Mouse (Mus musculus) neural tube, embryonic 11.5 days (tissue): ENCODE results near the gene 2300003K06Rik. TPM values are rescaled to one million over a fixed set of nuclear protein-coding genes. Genes with fewer than 3 reads are reported as not detected.
"Not testable (repeated sequence)": the region's sequence is repeated elsewhere in the genome, so short reads cannot be mapped to it uniquely, and the experiment has no call there.

Source experiments
- ATAC-seq: fragments of 200-750 bp; cut with Nextera tagmentation; 2 replicates; pipeline ENCODE4 v1.8.0; 2017; ENCODE audit warnings: moderate number of reproducible peaks, mild to moderate bottlenecking, moderate TSS enrichment, moderate library complexity; ENCODE audit not compliant: insufficient read depth, low FRiP score, low TSS enrichment
- DNase-seq: peaks from one replicate; pipeline ENCODE4 v3.0.0-alpha.2; 2015; ENCODE audit warnings: low spot score
- H3K27ac ChIP-seq: fragments of 300-500 bp; sonication (generic); 2 replicates; pipeline ENCODE4 v1.5.1; 2014; ENCODE audit warnings: low read depth, mild to moderate bottlenecking, low read length
- H3K27me3 ChIP-seq: fragments of 300-500 bp; sonication (generic); 2 replicates; pipeline ENCODE4 v1.6.1; 2014; ENCODE audit warnings: mild to moderate bottlenecking, low read length, mixed read lengths; ENCODE audit not compliant: control insufficient read depth, insufficient read depth
- H3K36me3 ChIP-seq: fragments of 300-500 bp; sonication (generic); 2 replicates; pipeline ENCODE4 v1.6.1; 2014; ENCODE audit warnings: mild to moderate bottlenecking, low read length, moderate library complexity, mixed read lengths; ENCODE audit not compliant: control insufficient read depth, insufficient read depth
- H3K4me1 ChIP-seq: fragments of 300-500 bp; sonication (generic); 2 replicates; pipeline ENCODE4 v1.6.1; 2014; ENCODE audit warnings: low read length, mixed read lengths; ENCODE audit not compliant: control insufficient read depth, insufficient read depth
- H3K4me2 ChIP-seq: fragments of 300-500 bp; sonication (generic); 2 replicates; pipeline ENCODE4 v1.6.1; 2014; ENCODE audit warnings: low read depth, mild to moderate bottlenecking, moderate library complexity
- H3K4me3 ChIP-seq: fragments of 300-500 bp; sonication (generic); 2 replicates; pipeline ENCODE4 v1.5.1; 2014; ENCODE audit warnings: low read depth, low read length
- H3K9ac ChIP-seq: fragments of 300-500 bp; sonication (generic); 2 replicates; pipeline ENCODE4 v1.6.1; 2014; ENCODE audit warnings: mild to moderate bottlenecking, low read length
- H3K9me3 ChIP-seq: fragments of 300-500 bp; sonication (generic); 2 replicates; pipeline ENCODE4 v1.6.1; 2016; ENCODE audit warnings: low read length; ENCODE audit not compliant: control insufficient read depth
- WGBS: fragments of 180-500 bp; shearing (Covaris S2); extraction: QIAGEN DNeasy Blood & Tissue Kit; methylation state at CpG from one replicate; pipeline ENCODE4 v1.1.7; 2014; 5-methylcytosine and 5-hydroxymethylcytosine counted together
- polyA plus RNA-seq: library from polyadenylated mRNA; unstranded; fragments of >200 nt; fragmentation: Nextera tagmentation; extraction: Ambion mirVana; gene quantifications from 2 replicates; pipeline ENCODE4 v1.2.1, GENCODE M21; 2014

2300003K06Rik gene
- polyA plus RNA-seq = not detected in 2 replicates

GRCm38 (mm10) chr11:99837966-99838365, at the start of gene 2300003K06Rik:
2300003K06Rik (minus strand) TSS chr11:99838066.
- H3K4me1 ChIP-seq = no peaks in the 10 kb centered on the region
- no peaks in the 10 kb centered on the region for H3K9me3 ChIP-seq
- no peaks in the 10 kb centered on the region for H3K36me3 ChIP-seq
- no peak within 1 kb of the TSS for H3K9ac ChIP-seq
- H3K4me2 ChIP-seq = no peak within 1 kb of the TSS
- WGBS = 75% methylated on average over 1 of the region's 1 CpGs
- no peak for ATAC-seq
- no peak for DNase-seq
- H3K27ac ChIP-seq = no peak within 1 kb of the TSS
- H3K27me3 ChIP-seq = no peaks in the 10 kb centered on the region
- no peak within 1 kb of the TSS for H3K4me3 ChIP-seq

GRCm38 (mm10) chr11:99878887-99879286, 41.0 kb upstream of the 2300003K06Rik start, which contains the start of gene Gm11567:
Gm11567 (plus strand) TSS chr11:99879187.
- not testable (repeated sequence) for H3K27ac ChIP-seq, ATAC-seq, H3K9ac ChIP-seq, H3K4me3 ChIP-seq, H3K4me1 ChIP-seq, H3K36me3 ChIP-seq, H3K27me3 ChIP-seq, DNase-seq, H3K4me2 ChIP-seq, H3K9me3 ChIP-seq
- 59% methylated on average over 1 of the region's 1 CpGs for WGBS

- not testable (repeated sequence) for ATAC-seq, H3K4me2 ChIP-seq
- 78% methylated on average over 1 of the region's 1 CpGs for WGBS
These were observed 35.2 kb upstream of the 2300003K06Rik start, which contains the start of gene Krtap9-1 for GRCm38 (mm10) chr11:99873089-99873488. Krtap9-1 (plus strand) TSS chr11:99873389.

GRCm38 (mm10) chr11:99864176-99864575, 26.3 kb upstream of the 2300003K06Rik start, which contains the start of gene Gm11559:
Gm11559 (plus strand) TSS chr11:99864476.
- 73% methylated on average over 1 of the region's 1 CpGs for WGBS
- H3K4me3 ChIP-seq, H3K4me1 ChIP-seq, H3K36me3 ChIP-seq, H3K9me3 ChIP-seq, H3K4me2 ChIP-seq, DNase-seq, H3K27ac ChIP-seq, H3K27me3 ChIP-seq, ATAC-seq, H3K9ac ChIP-seq: not testable (repeated sequence)

More at GRCm38 (mm10) chr11:99873089-99873488, 35.2 kb upstream of the 2300003K06Rik start, which contains the start of gene Krtap9-1:
- not testable (repeated sequence) for H3K27me3 ChIP-seq, H3K27ac ChIP-seq, H3K4me3 ChIP-seq, H3K9me3 ChIP-seq, H3K9ac ChIP-seq, H3K36me3 ChIP-seq, DNase-seq, H3K4me1 ChIP-seq

GRCm38 (mm10) chr11:99858761-99859160, 20.9 kb upstream of the 2300003K06Rik start:
- no peak for ATAC-seq
- Histone ChIP-seq H3K27me3 (no peaks in the 10 kb centered on the region), H3K27ac (no peak overlapping the region), H3K36me3 (no peaks in the 10 kb centered on the region), H3K4me1 (no peaks in the 10 kb centered on the region), H3K4me3 (no peak overlapping the region), H3K4me2 (no peak overlapping the region), H3K9me3 (no peaks in the 10 kb centered on the region), H3K9ac (no peak overlapping the region)
- DNase-seq = no peak
- WGBS = 88% methylated on average over 2 of the region's 2 CpGs

- no peak within 1 kb of the TSS for H3K4me3 ChIP-seq
- H3K4me2 ChIP-seq = no peak within 1 kb of the TSS
- H3K4me1 ChIP-seq = no peaks in the 10 kb centered on the region
- ATAC-seq (no peak), DNase-seq (no peak)
- H3K9ac ChIP-seq = no peak within 1 kb of the TSS
- WGBS = 92% methylated on average over 2 of the region's 2 CpGs
- no peak within 1 kb of the TSS for H3K27ac ChIP-seq
- no peaks in the 10 kb centered on the region for H3K27me3 ChIP-seq
- H3K36me3 ChIP-seq = no peaks in the 10 kb centered on the region
- no peaks in the 10 kb centered on the region for H3K9me3 ChIP-seq
These were observed 19.8 kb upstream of the 2300003K06Rik start, which contains the start of gene Gm11568 for GRCm38 (mm10) chr11:99857617-99858016. Gm11568 (plus strand) TSS chr11:99857917.

- H3K4me3 ChIP-seq = no peak overlapping the region
- ATAC-seq = no peak
- no peaks in the 10 kb centered on the region for H3K36me3 ChIP-seq
- WGBS = 69% methylated on average over 3 of the region's 3 CpGs
- H3K9me3 ChIP-seq = no peaks in the 10 kb centered on the region
- no peak overlapping the region for H3K9ac ChIP-seq
- no peaks in the 10 kb centered on the region for H3K27me3 ChIP-seq
- no peak overlapping the region for H3K4me2 ChIP-seq
- H3K4me1 ChIP-seq = no peaks in the 10 kb centered on the region
- H3K27ac ChIP-seq = no peak overlapping the region
- DNase-seq = peak; percentile 30
These were observed 16.3 kb upstream of the 2300003K06Rik start for GRCm38 (mm10) chr11:99854121-99854520.

- Histone ChIP-seq H3K27ac (no peak within 1 kb of the TSS), H3K27me3 (no peaks in the 10 kb centered on the region)
- no peak for ATAC-seq
These were observed 13.6 kb upstream of the 2300003K06Rik start, which contains the start of gene Krtap4-16 for GRCm38 (mm10) chr11:99851508-99851907. Krtap4-16 (minus strand) TSS chr11:99851608.

GRCm38 (mm10) chr11:99846746-99847145, 8.9 kb upstream of the 2300003K06Rik start:
- 90% methylated on average over 2 of the region's 2 CpGs for WGBS
- Histone ChIP-seq H3K4me3 (no peak overlapping the region), H3K27me3 (no peaks in the 10 kb centered on the region), H3K9ac (no peak overlapping the region), H3K4me2 (no peak overlapping the region), H3K9me3 (no peaks in the 10 kb centered on the region), H3K36me3 (no peaks in the 10 kb centered on the region), H3K4me1 (no peaks in the 10 kb centered on the region), H3K27ac (no peak overlapping the region)
- ATAC-seq = no peak
- no peak for DNase-seq

More at GRCm38 (mm10) chr11:99851508-99851907, 13.6 kb upstream of the 2300003K06Rik start, which contains the start of gene Krtap4-16:
- Histone ChIP-seq H3K4me1 (no peaks in the 10 kb centered on the region), H3K4me3 (no peak within 1 kb of the TSS), H3K9me3 (no peaks in the 10 kb centered on the region), H3K36me3 (no peaks in the 10 kb centered on the region), H3K9ac (no peak within 1 kb of the TSS), H3K4me2 (no peak within 1 kb of the TSS)
- no peak for DNase-seq
